Mouse (Mus musculus): ENCODE measurements around the gene 1700013G24Rik.

The 1700013G24Rik gene

DNA sequence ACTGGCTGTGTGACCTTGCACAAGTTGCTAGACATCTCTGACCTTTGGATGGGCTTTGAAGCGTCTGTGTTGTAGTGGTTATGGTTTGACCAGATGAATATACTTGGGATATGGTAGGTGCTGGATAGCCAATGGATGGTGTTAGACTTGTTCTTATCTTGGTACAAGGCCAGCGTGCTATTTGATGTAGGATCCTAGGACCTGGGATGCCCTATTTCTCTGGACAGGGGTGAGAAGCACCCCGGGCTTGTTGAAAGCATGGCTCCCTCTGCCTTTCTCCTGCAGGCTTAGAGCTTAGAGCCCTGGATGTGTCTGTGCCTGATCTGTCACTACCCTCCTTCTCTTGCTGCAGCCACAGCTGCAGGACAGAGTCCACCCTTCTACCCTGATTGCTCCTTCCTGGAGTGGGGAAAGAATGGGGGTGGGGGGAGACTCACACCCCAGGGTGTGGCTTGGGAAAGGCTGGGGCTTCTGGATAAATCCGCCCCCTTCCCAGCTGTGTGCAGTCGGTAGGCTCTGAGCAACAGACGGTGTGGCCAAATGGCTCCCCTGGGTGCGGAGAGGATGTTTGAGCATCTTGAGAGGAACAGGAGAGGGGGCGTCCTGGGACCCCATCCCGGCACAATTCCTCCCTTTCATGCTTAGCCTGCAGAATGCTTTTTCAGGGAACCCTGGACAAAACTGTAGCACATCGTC lies 23.1 kb downstream of the 1700013G24Rik start:
- DNase-seq (ENCODE audit: low spot score in 2 of 2): no peak

DNA sequence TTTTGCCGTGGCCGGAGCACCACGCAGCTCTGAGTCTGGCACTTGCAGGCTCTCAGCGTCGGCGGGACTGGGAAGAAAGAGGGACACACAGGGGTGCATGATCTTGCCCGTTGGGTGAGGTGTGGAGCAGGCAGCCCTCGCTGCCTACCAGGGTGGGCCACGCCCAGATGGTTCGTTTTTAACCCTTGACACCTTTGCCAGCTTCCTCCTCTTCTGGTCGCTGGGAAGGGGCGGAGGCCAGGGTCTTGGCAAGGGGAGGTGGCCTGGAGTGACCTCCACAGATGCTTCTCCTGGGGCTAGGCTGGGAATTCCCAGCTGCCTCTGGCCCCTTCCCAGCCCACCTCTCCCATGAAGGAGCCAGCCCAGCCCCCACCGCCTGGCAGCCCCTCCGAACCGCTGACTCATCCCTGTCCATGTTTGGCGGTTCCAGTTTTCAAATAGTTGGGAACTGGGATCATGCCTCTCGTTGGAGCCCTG lies 23.7 kb downstream of the 1700013G24Rik start:
- DNase-seq (ENCODE audit: low spot score in 2 of 2): no peak

DNA sequence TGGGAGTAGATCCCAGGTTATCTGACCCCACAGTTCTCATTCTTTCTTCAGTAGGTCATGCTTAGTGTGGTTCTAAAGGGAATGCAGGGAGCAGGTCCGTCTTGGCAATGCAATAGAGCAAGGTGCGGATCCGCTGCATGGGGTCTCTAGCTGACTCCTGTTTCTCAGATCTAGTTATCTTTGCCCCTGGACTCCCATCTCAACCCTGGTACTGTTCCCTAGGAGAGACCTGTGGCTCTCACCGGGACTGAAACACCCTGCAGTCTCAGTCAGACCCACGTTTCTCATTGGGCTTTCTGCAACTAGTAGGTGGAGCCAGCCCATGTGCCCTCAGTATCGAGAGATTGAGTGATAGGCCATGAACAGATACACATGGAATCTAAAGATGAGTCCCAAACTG lies 24.5 kb downstream of the 1700013G24Rik start:
- no peak for DNase-seq (ENCODE audit: low spot score in 2 of 2)

DNA sequence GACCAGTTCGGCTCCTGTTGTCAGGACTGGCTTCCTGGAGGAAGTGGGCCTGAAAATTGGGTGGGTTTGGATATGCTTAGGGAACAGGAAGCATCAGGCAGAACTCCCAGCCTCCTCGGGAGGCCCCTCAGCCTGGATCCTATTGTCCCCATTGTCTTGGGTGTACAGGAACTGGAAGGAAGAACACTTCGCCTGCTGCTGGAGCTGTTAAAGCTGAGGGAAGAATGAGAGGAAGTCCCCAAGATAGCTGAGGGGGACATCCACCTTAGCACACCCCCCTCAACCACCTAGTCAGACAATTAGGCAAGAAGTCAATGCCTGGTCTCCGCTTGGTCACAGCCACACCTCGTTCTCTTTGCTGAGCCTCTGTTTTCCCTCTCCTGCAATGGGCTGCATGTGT lies 25.2 kb downstream of the 1700013G24Rik start:
- no peak for DNase-seq (ENCODE audit: low spot score in 2 of 2)

DNA sequence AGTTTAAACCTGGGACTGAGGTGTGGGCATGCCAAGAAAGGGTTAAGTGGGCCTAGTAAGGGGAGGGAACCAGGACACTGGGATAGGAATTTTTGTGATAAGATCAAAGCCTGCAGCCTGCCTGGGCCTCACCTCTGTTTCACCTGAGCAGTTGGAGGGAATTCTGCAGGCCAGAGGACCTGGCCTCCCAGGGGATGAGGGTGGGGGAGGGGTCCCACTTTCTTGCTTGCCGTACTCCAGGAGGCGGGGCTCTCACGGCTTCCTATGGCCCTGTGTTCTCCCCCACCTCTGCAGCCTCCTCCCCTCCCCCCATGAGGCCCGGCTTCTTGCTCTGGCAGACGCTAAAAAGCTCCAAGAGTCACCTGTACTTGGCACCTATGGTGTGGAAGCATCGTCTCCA lies 26.7 kb downstream of the 1700013G24Rik start:
- no peak for DNase-seq (ENCODE audit: low spot score in 2 of 2)

DNA sequence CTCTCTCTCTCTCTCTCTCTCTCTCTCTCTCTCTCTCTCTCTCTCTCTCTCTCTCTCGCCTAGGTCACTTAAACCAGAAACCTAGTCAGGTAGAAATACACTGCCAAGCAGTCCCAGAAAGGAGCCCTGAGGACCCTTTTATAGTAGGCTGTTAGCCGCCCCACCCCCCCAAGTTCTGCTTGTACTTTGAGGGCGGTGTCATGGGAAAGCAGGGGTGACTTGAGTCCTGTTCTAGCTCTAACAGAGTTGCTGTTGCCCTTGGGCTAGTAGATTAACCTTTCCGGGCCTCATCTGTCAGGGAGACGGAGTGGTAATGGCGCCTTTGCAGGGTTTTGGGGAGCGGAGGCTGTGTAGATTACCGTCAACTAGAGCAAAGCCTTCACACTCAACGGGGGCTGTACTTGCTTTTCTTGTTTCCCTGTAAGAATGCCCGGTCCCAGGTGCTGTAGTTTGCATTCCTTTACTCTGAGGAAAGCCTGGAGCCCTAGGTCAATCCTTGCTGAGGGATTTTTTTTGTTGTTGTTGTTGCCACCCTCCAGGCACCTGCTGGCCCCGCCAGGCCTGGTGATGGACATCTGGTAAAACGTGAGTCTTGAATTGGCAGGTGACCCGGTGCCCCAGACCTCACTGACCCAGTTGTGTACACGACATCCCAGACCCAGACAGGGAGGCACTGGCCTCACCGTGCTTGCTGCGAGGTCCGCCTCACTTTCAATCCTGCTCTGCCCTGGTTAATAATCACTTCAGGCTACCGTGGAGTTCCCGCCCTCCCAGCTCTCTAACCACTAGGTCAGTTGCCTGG lies 27.3 kb downstream of the 1700013G24Rik start:
- no peak for DNase-seq (ENCODE audit: low spot score in 2 of 2)

DNA sequence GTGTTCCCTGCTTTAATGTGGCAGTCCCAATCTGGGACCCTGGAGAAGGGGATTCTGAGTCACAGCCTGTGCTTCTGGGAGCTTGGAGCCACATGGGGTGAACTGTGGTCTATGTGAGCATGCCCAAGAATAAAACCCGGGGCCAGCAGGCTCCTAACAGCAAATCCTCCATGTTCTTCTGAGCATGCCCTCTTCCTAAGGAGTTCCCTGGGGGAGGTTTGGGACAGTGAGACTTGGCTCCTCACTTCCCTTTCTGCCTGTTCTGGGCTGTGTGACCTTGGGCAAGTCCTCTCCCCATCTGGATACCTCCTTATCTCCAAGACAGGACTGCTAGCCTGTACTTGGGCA lies 27.9 kb downstream of the 1700013G24Rik start:
- no peak for DNase-seq (ENCODE audit: low spot score in 2 of 2)

DNA sequence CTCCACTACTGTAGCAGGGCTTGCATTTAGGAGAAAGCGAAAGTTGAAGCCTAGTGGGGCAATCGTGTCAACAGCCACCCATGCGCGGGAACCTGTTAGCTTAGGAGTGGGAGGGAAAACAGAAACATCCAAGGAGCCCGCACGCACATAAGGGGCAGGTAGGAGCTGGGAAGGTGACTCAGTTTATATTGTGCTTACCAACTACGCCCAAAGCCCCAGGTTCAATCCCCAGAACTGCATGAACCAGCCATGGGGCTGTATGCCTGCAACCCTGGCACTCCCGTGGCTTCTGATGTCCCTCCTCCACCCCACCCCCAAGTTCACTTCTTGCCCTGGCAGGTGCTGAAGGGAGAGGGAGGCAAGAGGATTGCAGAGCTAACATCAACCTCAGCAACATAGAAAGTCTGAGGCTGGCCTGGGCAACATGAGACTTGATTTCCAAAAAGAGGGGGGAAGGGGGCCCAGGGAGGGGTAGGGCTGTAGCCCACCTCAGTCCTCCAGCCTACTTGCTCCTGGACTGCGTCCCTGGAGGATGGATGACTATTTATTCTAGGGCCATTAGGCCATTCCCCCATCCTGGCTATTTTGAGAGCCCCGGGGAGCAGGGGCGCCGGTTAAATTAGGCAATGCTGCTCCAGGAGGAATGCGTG lies 28.4 kb downstream of the 1700013G24Rik start:
- DNase-seq (ENCODE audit: low spot score in 2 of 2): no peak

DNA sequence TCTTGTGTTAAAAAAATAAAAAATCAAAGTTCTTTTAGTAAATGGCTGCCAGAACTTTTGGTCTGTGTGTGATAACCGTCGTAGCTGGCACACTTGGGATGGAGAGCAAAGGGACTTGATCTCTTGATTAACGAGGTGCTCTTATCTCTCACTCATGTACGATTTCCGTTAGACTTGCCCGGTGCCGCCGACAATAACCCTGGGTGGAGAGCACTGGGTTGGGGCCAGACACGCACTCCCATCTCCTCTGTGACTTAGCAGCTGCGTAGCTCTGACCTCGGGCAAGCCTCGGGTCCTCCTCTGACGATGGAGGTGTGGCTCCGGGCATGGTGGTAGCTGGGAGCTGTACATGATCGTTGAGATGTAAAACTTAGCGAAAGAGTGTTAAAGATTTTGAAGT lies 30.8 kb downstream of the 1700013G24Rik start:
- no peak for DNase-seq (ENCODE audit: low spot score in 2 of 2)

DNA sequence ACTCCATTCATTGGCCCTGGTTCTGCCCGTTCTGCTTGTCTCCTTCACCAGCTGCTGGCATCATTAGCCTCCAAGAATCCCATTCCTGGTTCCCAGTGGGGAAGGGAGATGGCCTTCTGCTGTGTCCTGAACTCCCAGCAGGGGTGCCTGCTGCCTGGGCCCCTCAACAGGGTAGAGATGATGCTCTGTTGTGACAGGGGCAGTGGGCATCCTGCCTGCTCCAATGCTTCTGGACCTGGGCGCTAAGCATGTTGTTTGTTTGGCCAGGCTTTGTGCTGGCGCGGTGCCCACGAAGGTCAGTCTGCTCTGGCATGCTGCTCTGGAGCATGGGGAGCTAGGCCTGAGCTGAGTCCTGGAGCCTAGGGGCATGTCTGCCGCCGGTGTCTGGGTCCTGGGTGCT lies 31.5 kb downstream of the 1700013G24Rik start:
- no peak for DNase-seq (ENCODE audit: low spot score in 2 of 2)

DNA sequence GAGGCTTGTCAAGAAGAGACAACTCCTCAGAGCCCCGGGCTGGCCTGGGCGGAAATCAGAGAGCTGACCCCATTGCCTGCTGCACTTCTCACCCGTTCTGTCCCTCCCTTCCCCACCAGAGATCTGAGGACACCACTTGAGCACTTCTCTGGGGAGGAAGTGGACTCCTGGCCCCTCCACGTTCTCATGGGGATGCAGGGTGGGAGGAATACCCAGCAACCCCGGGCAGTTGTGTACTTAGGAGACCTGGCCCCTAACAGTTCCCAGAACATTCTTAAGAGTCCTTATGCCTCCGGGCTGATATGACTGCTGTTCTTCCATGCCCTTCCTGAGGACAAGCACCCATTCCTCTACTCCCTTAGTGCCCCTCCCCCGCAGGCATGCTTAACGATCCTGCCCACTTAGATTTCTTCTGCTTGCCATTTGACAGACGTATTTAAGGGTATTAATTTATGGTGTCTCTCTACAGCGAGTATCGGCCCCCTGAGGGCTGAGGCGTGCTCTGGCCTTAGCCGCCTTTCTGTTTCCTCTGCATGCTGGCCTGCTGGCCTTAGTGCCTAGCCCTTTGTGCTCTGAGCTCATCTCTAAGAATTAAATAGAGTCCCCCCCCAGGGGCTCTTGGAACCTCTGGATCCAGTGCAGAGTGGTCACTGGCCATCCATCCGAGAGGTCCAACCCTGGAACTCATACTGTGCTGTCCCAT lies 32.3 kb downstream of the 1700013G24Rik start:
- no peak for DNase-seq (ENCODE audit: low spot score in 2 of 2)

DNA sequence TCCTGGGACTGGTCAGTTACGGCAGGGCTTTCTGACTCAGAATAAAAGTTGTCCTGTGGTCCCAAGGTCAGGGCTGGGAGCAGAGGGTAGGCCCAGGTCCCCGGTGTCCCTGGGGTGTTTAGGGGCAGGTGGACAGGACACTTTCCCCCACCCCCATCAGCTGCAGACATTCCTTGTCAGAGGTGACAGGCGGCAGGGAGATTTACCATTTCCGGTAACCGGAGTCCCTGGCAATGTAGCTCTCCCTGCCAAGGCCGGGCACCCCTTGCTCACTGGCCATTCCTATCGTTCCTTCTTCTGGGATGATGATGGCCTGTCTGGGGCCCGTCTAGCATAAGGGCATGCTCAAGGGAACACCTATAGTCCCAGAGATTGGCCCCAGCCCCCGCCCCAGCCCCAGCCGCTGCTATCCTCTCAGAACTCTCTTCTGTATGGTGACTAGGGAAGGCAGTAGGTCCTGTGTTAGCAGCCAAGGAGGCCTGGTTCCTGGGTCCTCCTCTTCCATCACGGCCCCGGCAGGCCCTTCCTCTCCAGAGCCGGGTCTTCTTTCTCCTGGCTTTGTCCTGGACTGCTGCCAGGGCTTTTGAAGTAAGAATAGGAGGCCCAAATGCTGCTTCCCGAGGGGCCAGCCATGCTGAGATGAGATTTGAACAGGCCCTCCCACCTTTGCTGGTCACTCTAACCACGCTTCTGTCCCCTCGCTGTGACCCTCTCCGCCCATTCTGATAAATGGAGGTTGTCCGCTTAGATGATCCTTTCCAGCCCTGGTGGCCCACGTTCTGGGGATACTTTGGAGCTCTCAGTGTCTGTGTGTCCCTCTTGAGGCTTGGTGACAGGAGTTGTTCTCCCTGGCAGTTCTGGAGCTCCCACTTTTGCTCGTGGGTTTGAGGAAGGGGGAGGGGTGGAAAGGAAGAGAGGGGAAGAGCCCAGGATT lies 33.3 kb downstream of the 1700013G24Rik start:
- no peak for DNase-seq (ENCODE audit: low spot score in 2 of 2)

DNA sequence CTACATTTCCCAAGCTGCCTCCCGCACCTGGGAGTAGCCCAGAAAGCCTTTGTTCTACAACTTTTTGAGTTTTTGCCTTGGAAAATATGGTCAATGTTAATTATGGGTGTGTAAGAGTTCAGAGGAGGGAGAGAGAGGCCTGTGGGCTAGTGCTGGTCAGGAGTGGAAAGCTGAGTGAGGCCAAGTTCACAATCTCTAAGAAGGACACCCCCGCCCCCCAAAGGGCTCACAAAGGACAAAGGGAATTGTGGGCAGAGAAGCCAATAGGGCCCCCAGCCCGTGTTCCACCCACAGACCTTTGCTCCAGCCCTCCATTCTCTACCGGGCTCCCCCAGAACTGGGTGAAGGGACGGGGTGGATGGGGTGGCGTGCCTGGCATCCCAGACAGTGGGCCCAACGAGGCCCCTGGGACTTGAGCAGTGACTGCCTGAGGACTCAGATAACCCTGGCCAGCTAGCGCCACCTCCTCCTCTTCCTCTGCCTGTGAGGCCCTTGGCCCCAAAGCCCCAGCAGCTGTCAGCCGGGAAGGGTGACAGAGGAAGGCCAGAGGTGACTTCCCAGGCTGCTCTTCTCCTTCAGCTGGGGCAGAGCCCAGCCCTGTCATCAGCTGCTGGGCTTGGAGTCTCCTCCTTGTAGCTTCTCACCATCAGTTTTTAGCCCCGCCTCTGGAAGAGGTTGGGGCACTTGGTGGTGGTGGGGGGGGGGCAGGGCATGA lies 34.4 kb downstream of the 1700013G24Rik start:
- no peak for DNase-seq (ENCODE audit: low spot score in 2 of 2)

DNA sequence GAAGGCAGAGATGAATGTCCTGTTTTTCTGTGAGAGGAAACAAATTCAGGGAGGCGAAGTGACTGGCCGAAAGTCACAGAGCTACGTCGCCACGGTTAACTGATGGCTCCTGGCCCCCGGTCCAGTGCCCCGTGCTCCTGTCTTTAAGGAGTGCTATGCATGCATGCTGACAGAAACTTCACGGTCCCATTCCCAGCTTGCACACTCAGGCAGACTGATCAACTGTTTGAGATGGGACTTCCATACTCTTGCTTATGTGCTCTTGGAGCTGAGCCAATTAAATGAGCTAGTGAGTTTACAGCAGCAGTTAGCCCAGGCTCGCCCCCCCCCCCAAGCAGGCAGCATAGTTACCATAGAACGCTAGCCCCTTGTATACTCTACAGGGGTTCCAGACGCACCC lies 35.0 kb downstream of the 1700013G24Rik start:
- DNase-seq (ENCODE audit: low spot score in 2 of 2): no peak

DNA sequence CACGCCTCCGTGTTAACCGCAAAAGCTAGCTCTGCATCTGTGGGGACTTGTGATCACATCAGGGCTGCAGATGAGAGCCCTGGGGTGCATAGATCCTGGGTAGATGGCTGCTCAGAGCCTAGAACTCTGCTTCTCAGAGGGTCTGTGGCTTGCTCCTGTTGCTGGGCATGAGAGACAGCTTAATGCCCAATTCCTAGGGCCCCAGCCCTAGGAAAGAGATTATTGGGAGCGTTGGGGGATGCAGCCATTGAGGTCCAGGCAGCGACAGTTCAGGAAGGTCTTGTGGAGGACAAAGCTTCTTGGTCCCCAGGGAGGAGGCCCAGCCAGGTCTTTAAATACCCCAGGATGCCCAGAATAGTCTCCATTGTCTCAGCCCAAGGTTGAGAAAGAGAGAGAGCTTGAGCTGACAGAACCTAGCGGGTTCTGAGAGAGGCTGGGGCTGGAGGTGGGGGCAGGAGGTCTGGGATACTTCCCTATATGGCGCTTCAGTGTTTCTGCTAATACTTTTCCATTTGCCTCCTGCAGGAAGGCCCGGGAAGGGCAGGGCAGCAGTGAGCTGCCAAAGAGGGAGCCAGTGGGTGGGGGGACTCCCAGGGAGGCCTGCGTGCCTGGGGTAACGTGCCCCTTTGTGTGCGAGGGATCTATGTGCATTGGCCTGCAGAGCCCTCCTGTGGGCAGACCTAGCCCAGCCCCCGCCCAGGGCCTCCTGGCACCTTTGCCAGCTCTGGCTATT lies 35.7 kb downstream of the 1700013G24Rik start:
- no peak for DNase-seq (ENCODE audit: low spot score in 2 of 2)

DNA sequence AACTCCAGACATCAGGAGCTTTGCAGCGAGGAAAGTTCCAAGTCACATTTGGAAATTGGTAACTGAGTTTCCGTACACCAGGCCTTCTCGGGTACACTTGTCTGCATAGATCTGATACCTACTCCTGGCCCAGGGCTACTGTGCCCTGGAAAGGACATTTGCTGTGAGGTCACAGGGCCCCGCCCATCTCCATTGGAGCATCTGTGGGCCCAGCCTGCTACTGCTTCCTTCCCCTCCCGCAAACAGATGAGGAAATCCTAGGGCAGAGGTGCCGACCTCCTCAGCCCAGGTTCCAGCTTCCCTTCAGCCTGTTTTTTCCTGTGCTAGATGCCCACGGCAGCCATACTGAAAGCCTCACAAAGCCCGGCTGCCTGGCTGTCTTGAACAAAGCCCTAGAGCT lies 36.9 kb downstream of the 1700013G24Rik start:
- no peak for DNase-seq (ENCODE audit: low spot score in 2 of 2)

DNA sequence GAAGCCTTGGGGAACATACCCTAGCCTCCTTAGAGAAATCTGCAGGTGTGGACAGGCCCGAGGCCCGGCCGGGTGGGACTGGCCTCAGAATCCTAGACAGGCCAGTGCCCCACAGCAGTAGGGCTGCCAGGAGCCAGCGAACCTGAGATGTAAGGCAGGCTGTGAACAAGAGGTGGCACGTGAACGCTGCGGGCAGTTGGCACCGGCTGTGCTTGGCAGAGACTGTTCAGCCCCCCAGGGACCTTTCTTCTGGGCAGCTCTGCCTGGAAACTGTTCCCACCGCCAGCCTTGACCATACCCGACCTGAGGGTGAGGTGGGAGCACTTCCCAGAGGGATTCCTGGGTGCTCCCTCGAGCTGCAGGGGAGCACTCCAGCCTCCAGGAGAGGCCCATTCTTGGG lies 39.5 kb downstream of the 1700013G24Rik start:
- DNase-seq (ENCODE audit: low spot score in 2 of 2): no peak

DNA sequence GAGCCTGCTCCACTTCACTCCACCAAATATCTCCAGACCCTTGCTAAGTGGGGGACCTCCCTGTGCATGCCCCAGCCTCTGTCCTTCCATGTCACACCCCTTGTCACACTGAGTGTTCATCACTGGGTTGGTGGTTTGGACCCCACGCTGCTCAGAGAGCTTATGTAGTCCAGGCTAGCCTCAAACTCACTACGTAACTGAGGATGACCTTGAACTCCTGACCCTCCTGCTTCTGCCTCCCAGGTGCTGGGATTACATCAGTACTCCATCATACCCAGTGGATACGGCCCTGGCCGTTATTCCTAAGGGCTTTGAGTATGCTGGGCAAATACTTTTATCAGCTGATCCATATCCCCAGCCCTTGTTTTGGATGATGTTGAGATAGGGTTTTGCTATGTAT lies 40.1 kb downstream of the 1700013G24Rik start:
- no peak for DNase-seq (ENCODE audit: low spot score in 2 of 2)

DNA sequence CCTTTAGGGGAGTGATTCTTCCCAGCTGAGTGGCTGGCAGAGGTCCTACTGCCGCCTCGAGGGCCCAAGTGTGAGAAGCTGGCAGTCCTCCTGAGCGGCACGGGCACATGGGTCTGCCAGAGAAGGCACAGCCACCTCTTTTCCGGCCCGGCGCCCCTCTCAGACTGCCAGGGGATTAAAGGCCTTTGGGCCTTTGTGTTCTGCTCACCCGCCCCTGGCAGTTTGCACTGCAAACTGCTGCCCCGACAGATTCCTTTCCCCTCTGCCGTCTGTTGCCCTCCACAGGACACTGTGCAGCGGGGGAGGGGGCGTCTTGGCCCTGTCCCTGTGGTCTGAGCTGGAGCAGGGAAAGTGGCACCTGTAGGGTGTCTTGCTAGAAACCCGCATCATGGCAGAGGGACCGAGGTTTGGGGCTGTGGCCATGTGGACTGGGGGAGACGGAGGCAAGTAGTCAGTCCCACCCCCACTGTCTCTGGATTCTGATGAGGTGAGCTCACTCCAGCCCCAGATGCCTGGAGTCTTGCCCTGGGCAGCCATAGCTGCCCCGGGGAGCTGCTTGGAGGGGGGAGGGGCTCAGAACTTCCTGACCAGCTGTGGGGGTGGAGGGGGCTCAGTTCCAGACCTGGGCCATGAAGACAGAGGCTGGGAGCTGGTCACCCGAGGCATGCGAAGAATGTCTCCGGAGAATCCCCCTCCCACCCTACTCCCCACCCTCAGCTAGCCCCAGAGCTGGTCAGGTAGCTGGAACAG lies 41.8 kb downstream of the 1700013G24Rik start:
- no peak for DNase-seq (ENCODE audit: low spot score in 2 of 2)

All from spleen, postnatal 4 days (tissue).